Mouse (Mus musculus) forebrain, postnatal 0 days (tissue): ENCODE measurements around the gene Tead1. TPM values are rescaled to one million over a fixed set of nuclear protein-coding genes. Genes with fewer than 3 reads are reported as not detected.

Source experiments
- ATAC-seq: fragments of 200-750 bp; cut with Nextera tagmentation; 2 replicates; pipeline ENCODE4 v1.8.0; 2017; ENCODE audit warnings: mild to moderate bottlenecking, moderate library complexity
- DNase-seq: peaks from one replicate; pipeline ENCODE4 v3.0.0-alpha.2; 2015
- H3K27ac ChIP-seq: fragments of 300-500 bp; sonication (generic); 2 replicates; pipeline ENCODE4 v1.5.1; 2014; ENCODE audit warnings: low read depth, mild to moderate bottlenecking, antibody characterized with exemption, low read length, moderate library complexity, mixed read lengths
- H3K27me3 ChIP-seq: fragments of 300-500 bp; sonication (generic); 2 replicates; pipeline ENCODE4 v1.6.1; 2014; ENCODE audit warnings: mild to moderate bottlenecking, low read length, mixed read lengths; ENCODE audit not compliant: insufficient read depth
- H3K36me3 ChIP-seq: fragments of 300-500 bp; sonication (generic); 2 replicates; pipeline ENCODE4 v1.6.1; 2014; ENCODE audit warnings: mild to moderate bottlenecking, moderate library complexity; ENCODE audit not compliant: insufficient read depth
- H3K4me1 ChIP-seq: fragments of 300-500 bp; sonication (generic); 2 replicates; pipeline ENCODE4 v1.6.1; 2014; ENCODE audit warnings: antibody characterized with exemption; ENCODE audit not compliant: insufficient read depth
- H3K4me2 ChIP-seq: fragments of 300-500 bp; sonication (generic); 2 replicates; pipeline ENCODE4 v1.6.1; 2014; ENCODE audit warnings: low read depth, mild to moderate bottlenecking, moderate library complexity
- H3K4me3 ChIP-seq: fragments of 300-500 bp; sonication (generic); 2 replicates; pipeline ENCODE4 v1.5.1; 2014; ENCODE audit warnings: low read depth, low read length, mixed read lengths
- H3K9ac ChIP-seq: fragments of 300-500 bp; sonication (generic); 2 replicates; pipeline ENCODE4 v1.6.1; 2014; ENCODE audit warnings: mild to moderate bottlenecking
- H3K9me3 ChIP-seq: fragments of 300-500 bp; sonication (generic); 2 replicates; pipeline ENCODE4 v1.6.1; 2016; ENCODE audit warnings: low read length
- CTCF ChIP-seq: sonication (generic); IDR thresholded peaks from 2 replicates; pipeline ENCODE4 v1.5.1; 2016; ENCODE audit warnings: antibody characterized with exemption, control low read depth, low read depth
- WGBS: fragments of 180-500 bp; shearing (Covaris S2); extraction: QIAGEN DNeasy Blood & Tissue Kit; methylation state at CpG from one replicate; pipeline ENCODE4 v1.1.7; 2014; 5-methylcytosine and 5-hydroxymethylcytosine counted together
- polyA plus RNA-seq: library from polyadenylated mRNA; unstranded; fragments of >200 nt; fragmentation: Nextera tagmentation; extraction: Ambion mirVana; gene quantifications from 2 replicates; pipeline ENCODE4 v1.2.1, GENCODE M21; 2015
- total RNA-seq: library from RNA; depleted of rRNA; stranded (reverse); fragments of >200 nt; gene quantifications from 2 replicates; pipeline ENCODE4 v1.2.3, GENCODE M21; 2014

Gene Tead1
- total and polyA plus RNA-seq, 2 experiments from 2014 or later: 7.8 to 20.1 TPM

DNA sequence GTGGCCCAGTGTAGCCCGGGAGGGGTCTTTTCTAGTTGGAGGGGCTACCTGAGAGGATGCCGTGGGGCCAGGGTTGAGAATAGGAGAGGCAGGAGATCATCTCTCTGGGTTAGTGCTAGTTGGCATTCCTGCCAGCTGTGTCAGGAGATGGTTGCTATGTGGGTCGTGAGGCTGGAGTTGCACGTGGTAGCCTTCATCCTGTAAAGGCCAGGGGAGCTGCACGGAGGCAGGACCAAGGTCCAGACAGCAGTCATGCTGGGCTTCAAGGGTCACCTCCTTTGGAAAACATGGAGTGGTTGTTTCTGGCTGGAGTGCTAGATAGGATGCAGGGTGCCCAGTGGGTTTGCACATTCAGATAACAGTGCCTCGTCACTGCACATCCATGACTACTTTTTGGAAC, 35.7 kb downstream of the Tead1 start:
- DNase-seq: no peak
- WGBS: 76% methylated on average over 6 of the region's 6 CpGs
- H3K9me3 ChIP-seq: no peaks in the 10 kb centered on the region

GRCm38 (mm10) chr7:112716701-112717100, 37.6 kb downstream of the Tead1 start:
- peaks cover 12% of the 10 kb centered on the region for H3K4me1 ChIP-seq
- TF ChIP-seq CTCF: no peak
- H3K9me3 ChIP-seq: no peaks in the 10 kb centered on the region
- H3K9ac ChIP-seq: no peak overlapping the region
- H3K27ac ChIP-seq: no peak overlapping the region
- no peak overlapping the region for H3K4me3 ChIP-seq
- 71% methylated on average over 6 of the region's 6 CpGs for WGBS
- no peak overlapping the region for H3K4me2 ChIP-seq
- DNase-seq (no peak), ATAC-seq (no peak)
- no peaks in the 10 kb centered on the region for H3K36me3 ChIP-seq
- H3K27me3 ChIP-seq: no peaks in the 10 kb centered on the region

More for the DNA sequence above, 35.7 kb downstream of the Tead1 start:
- ATAC-seq: no peak
- Histone ChIP-seq H3K27me3 (no peaks in the 10 kb centered on the region), H3K9ac (no peak overlapping the region), H3K4me1 (no peaks in the 10 kb centered on the region), H3K27ac (no peak overlapping the region), H3K4me3 (no peak overlapping the region), H3K36me3 (no peaks in the 10 kb centered on the region), H3K4me2 (no peak overlapping the region)
- TF ChIP-seq CTCF: no peak

- Histone ChIP-seq H3K27ac (no peak overlapping the region), H3K9me3 (no peaks in the 10 kb centered on the region), H3K9ac (no peak overlapping the region), H3K36me3 (no peaks in the 10 kb centered on the region), H3K4me1 (peaks cover 12% of the 10 kb centered on the region), H3K4me3 (no peak overlapping the region), H3K4me2 (no peak overlapping the region), H3K27me3 (no peaks in the 10 kb centered on the region)
- WGBS: 55% methylated on average over 2 of the region's 2 CpGs
- no peak for TF ChIP-seq CTCF
- no peak for DNase-seq
- ATAC-seq: no peak
Measured at GRCm38 (mm10) chr7:112717676-112718075, 38.6 kb downstream of the Tead1 start.

DNA sequence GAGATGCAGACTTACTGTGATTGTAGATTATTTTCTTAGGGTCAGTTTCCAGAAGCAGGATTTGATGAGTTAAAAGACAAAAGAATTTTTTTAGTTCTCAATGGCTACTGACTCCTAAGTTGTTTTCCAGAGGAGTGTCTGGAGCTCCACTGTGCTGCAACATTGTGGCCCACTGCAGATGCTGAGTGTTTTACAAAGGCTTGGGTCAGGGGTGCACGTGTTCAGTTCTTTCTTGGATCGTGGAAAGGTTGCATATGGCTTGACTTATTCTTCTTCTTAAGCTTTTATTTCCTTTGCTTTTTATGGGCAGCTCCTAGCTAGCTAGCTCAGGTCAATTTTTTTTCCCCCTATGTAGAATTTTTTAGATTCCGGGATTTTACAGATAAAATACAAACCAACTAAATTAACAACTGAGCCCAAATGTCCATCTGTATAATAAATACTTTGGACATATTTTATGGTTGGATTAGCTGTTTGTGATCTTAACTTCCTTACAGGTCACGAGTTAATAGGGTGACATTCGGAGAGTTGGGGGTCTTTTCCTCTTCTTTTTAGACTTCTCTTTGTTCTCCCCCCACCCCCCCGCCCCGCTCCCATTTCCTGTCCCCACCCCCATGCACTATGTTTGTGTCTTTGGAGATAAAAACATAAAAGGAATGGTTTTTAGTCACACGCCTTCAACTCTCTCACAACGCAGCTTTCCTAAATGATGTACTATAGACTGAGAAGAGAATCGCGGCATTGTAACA, 40.5 kb downstream of the Tead1 start:
- Histone ChIP-seq H3K4me2 (peak overlapping the region; percentile 49; the same call in 1 of the 2 replicates), H3K27me3 (no peaks in the 10 kb centered on the region), H3K27ac (no peak overlapping the region), H3K9me3 (no peaks in the 10 kb centered on the region), H3K36me3 (no peaks in the 10 kb centered on the region), H3K9ac (no peak overlapping the region), H3K4me1 (peaks cover 12% of the 10 kb centered on the region), H3K4me3 (no peak overlapping the region)
- WGBS: 38% methylated on average over 11 of the region's 11 CpGs
- no peak for DNase-seq
- no peak for TF ChIP-seq CTCF
- ATAC-seq: no peak

GRCm38 (mm10) chr7:112720143-112720988, 41.2 kb downstream of the Tead1 start:
- Histone ChIP-seq H3K4me1 (peaks cover 12% of the 10 kb centered on the region), H3K36me3 (no peaks in the 10 kb centered on the region), H3K9me3 (no peaks in the 10 kb centered on the region), H3K9ac (peak overlapping the region; percentile 39), H3K4me2 (peak overlapping the region; percentile 49), H3K27ac (0 out of 2 replicates have a peak overlapping the region, but pooled peaks have one; percentile 45), H3K27me3 (no peaks in the 10 kb centered on the region), H3K4me3 (peak overlapping the region; percentile 18)
- 6% methylated on average over 23 of the region's 23 CpGs for WGBS
- peak; percentile 73 for DNase-seq
- no peak for TF ChIP-seq CTCF
- peak; percentile 59 for ATAC-seq

DNA sequence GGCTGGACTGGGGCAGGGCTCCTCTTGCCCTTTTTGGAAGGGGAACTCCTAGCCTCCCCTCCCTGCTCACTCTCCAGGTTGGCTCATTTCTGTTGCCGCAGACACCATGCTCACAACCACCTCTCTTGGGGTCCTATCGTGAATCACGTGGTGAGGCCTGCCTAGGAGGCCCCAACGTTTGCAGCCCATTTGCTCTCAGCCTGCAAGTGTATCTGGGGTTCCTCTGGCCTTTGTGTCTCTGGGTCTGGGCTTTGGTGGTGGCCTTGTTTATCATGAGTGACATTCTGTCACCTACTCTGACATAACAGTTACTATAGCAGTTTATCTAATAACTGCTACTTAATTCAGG, 41.8 kb downstream of the Tead1 start:
- Histone ChIP-seq H3K27me3 (no peaks in the 10 kb centered on the region), H3K4me2 (peak overlapping the region; percentile 49), H3K9me3 (no peaks in the 10 kb centered on the region), H3K27ac (no peak overlapping the region), H3K4me1 (peaks cover 12% of the 10 kb centered on the region), H3K36me3 (no peaks in the 10 kb centered on the region), H3K4me3 (peak overlapping the region; percentile 18), H3K9ac (0 out of 2 replicates have a peak overlapping the region, but pooled peaks have one; percentile 39)
- no peak for TF ChIP-seq CTCF
- no peak for DNase-seq
- 14% methylated on average over 4 of the region's 4 CpGs for WGBS
- ATAC-seq: no peak; the same call in 1 of the 2 replicates

DNA sequence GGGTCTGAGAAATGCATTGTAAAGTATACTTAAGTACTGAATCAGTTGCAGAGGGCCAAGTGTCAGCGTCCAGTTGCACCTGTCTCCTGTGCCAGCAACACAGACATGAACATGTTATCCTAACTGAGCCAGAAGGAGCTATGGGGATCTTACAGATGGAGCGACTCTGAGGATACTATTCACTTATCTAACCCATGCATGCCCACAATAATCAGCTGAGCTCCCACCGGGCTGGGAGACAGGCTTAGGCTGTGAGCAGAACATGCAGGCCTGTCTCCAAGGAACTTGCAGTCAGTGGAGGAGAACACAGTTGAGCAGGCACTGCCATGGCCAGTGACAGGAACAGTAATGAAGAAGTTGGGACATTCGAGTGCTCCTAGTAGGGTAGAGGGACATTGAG, 42.7 kb downstream of the Tead1 start:
- Histone ChIP-seq H3K4me1 (peaks cover 12% of the 10 kb centered on the region), H3K4me2 (no peak overlapping the region), H3K9me3 (no peaks in the 10 kb centered on the region), H3K9ac (no peak overlapping the region), H3K27ac (no peak overlapping the region), H3K4me3 (no peak overlapping the region), H3K36me3 (no peaks in the 10 kb centered on the region), H3K27me3 (no peaks in the 10 kb centered on the region)
- no peak for ATAC-seq
- WGBS: 87% methylated on average over 4 of the region's 4 CpGs
- DNase-seq: no peak
- TF ChIP-seq CTCF: no peak
